Mouse (Mus musculus): Measurements from ENCODE around the gene Fmod.

Gene Fmod

DNA sequence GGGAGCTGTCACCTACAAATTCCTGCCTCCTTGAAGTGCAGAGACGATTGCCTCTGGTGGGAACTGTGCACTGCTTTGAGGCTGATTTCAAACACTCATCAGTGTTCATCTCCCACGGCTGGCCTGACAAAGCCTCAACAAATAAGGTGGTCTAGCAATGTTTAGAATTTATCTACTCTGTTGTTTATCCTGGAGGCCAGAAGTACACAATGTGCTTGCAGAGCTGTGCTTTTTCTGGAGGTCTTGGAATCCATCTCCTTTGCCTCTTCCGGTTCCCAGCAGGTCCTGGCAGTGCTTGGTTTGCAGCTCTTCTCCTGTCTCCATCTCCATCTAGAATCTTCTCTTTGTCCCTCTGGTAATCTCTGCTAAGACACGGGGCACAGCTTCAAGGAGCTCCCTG lies 19.2 kb downstream of the Fmod start:
- DNase-seq (ENCODE audit: low spot score), result no peak

DNA sequence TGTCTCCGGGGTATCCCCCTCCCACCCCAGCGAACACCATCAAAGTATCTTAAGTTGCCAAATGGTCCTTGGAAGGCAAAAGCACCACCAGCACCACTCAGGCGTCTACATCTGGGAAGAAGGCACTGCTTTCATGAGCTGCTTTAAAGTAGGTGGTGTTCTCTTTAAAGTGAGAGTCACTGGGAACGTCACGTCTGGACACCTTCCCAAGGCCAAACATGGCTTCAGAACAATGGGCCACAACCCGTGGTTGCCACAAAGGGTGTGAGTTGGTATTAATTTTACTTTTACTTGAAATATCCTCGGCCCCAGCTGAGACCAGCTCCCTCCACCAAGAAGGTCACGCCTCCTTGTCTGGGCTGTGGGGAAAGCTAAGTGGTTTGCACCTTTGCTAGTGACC lies 20.7 kb downstream of the Fmod start:
- no peak for DNase-seq (ENCODE audit: low spot score)

DNA sequence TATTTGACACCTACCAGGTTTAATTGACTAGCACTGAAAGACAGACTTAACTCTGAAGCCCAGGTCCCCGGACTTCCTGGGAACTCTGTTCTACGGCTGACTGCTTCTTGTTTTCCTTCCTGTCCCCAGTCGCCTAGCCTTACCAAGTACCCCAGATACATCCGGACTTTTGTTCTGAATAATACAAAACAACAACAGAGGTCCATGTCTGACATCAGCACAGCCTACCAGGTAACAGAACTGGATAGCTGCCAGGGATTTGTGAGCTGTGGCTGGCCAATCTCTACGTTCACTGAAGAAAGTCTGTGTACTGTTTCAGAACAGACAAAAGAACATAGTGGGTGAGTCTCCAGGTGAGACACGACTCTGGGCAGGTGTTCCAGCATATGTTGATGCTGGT lies 21.8 kb downstream of the Fmod start:
- DNase-seq (ENCODE audit: low spot score), result no peak

DNA sequence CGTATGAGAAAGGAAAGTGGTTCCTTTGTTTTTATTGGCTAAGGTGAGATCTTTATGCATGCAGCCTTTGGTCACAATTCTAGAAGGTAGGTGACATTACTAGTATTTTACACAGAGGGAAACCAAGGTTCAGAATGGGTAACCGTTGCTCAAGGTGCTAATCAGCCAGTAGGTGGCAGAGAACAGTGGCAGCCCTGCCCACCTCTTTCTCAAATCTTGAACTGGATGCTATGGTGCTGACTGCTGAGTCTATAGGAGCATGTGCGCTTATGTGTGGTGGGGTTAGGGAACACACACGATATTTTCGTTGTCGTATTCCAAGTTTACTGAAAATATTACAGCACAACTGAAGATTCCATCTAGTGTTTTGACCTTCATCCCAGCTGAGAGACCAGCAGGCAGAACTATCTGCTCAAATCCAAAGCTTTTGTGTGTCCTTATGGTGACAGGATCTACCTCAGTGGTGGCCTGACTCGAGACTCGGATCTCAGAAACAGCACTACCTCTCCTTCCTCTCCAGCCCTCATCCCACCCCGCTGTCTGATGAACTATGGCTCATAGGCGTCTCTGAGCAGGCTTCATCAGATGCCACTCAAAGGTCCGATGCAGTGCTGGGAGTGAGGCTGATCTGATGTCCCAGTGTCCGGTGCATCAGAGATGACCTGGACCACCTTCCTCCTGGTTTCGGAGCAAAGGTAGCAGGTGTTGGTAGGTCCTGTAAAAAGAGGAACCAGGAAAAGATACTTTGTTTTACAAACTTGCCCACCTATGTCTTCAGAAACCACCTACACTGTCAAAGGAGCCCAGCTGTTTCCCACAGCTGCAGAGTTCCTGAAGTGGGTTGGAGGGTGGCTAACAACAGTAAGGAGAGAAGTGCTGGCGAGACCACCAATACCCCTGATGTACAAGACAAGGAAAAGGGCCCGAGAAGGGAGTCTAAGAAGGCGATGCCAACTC lies 23.0 kb downstream of the Fmod start:
- DNase-seq (ENCODE audit: low spot score), result no peak

DNA sequence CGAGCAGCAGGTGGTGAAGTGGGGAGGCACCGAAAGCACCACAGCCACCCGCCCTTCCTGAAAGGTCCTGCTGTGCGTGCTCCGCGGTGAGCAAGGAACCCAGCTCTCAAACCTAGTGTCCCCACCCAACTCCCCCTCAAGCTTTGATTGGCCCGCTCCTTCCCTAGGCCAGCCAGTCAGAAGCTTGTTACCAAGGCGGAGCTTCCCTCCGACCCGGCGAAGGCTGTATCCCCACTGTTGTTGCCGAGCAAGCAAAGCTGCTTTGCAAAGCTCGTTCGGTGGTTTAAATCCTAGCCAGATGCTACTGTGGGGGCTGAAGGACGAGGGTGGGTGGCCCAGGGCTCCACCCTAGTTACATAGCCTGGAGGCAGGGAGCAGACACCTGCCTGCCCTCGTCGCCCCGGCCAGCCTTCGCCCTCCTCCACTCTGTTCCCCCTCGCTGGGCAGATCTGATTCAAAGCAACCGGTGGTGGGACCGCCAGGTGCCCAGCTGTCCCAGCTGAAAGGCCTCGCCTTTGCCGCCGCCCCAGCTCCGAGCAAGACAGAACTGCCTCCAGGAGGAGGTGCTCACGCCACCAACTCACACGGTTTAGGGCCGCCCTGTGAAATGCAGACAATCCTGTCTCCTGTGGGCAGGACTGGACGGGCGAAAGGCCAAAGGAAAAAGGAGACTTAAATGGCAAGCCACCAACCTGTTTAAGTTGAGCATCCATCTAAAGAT lies 24.0 kb downstream of the Fmod start:
- DNase-seq (ENCODE audit: low spot score), result peak; percentile 93

DNA sequence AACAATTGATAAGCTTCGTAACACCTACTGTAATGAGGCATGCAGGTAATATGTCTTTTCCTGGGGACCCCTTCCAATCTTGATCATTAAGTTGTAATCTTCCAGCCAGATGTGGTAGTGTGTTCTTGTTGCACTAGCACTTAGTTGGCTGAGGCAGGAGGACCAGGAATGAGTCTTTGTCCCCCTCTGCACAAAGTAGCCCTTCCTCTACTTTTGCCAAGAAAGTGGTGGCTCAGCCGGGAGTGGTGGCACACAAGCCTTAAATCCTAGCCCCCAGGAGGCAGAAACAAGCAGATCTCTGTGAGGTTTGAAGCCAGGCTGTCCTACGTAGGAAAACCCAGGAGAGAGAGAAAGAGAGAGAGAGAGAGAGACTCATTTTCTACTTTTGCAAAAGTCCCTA lies 24.9 kb downstream of the Fmod start:
- DNase-seq (ENCODE audit: low spot score), result no peak

DNA sequence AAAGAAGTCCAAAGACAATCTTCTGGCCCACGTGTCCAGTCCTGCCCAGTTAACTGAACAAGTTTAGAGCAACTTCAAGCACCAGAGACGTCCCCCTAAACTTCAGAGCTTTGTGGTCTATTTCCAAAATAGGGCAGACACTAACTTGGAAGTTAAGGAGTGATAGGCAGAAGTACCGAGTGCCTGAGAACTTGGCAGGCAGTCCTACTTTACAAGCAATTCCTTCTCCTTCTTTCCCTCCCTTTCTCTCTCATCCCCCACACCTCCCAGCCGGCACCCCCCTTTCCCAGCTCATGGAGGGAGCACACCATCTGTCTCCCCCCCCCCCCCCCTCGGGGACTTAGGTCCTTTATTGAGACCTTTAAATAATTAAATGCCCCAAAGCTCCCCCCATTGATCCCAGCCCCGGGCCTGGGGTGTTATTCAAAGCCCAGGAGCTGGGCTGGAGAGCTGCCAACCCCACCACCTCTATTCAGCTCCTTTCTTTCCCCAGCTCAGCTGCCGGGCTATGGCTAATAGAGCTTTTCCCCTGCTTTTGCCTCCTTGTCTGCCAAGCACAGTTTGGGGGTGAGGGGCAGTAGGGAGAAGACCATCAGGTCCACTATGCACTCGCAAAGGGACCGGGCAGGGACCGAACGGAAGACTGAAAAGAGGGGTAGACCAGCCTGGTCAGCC lies 25.5 kb downstream of the Fmod start:
- DNase-seq (ENCODE audit: low spot score), result no peak

DNA sequence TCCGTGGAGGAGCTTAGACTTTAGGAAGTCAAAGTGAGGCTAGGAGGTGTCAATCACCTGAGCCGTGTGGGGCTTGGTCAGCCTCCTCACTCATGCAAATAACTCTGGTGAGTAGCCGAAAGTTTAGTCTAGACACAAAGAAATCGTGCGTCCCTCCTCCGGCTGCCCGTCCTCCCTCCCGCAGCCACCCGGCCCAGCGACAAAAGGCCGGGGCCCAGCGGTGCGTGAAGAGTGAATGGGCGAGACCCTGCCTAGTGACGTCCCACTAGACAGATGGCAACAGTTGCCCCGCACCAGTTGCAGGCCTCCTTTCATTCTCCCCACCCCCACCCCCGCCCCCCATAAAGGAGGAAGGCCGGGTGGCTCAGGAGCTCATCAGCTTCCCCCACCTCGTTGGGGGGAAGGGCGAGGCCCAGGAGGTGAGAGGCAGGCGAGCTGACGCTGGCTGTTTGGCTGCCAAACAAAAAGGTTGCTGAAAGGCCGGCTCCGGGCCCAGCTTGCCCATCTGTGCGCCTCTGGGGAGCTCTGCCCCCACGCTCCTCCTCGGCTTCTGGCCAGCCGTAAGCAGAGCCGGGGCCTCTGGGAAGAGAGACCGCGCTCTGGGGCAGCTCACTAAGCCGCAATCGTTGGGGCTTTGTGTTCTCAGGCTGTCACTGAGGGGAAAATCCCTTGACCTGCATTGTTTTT lies 26.2 kb downstream of the Fmod start:
- peak; percentile 62 for DNase-seq (ENCODE audit: low spot score)

DNA sequence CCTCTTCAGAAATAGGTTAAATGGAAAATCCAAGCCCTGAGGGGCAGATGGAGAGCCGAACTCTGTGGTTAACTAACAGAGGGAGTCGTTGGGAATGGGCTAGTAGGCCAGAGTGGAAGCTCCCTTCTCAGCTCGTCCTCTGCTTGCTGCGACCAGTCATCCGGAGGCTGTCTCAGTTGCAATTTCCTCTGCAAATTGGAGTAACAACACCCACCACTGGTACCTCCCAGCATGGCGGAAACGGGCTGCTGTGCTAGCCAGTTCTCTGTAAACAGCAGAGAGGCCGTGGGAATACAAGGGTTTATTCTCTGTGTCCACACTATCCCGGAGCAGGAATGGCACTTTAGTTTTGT lies 26.7 kb downstream of the Fmod start:
- DNase-seq (ENCODE audit: low spot score), result no peak

DNA sequence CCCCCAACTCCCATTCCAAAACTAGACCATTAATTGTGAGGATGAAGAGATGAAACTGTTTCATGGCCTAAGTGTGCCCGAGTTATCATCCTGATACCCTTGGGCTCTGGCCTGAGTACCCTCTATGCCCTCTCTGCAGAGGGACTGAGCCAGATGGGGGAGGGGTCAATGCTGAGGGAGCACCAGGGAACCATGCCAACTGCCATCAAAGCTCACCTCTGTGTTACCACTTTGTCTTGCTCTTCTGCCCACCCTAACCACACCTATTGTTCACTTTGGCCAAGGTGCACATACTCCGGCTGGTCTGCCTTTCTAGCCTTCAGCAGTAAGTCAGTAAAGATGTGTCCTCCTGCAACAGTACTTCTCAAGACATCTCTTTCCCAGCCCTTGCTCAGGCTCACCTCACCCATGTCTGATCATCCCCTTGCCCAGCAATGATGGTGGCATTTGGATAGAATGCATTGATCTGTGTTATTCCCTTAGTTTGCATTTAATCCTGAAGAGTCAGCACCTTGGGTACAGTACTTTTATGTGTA lies 27.3 kb downstream of the Fmod start:
- DNase-seq (ENCODE audit: low spot score), result no peak

DNA sequence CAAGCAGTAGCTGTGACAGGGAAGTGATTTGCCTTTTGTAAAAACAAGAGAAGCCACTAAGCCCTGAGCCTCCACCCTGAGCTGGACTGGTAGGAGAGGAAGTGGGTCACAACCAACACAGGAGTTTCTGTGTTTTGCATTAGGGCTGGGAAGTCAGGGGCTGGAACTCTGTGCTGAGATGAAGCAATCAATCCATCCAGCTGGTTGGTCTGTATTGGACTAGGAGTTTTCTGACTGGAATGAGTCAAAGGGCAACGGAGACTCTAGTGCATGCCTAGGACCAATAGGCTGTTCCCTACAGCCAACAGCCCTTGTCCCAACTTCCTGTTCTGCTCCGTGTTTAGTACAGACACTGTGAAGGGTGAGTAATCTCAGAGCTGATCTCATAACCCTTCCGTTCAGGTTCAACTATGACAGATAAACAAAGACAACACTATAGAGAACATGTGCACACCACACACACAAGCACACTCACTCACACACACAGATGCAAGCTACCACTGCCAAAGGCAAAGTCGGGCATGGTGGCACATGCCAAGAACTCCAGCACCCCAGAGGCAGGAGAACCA lies 28.3 kb downstream of the Fmod start:
- no peak for DNase-seq (ENCODE audit: low spot score)

DNA sequence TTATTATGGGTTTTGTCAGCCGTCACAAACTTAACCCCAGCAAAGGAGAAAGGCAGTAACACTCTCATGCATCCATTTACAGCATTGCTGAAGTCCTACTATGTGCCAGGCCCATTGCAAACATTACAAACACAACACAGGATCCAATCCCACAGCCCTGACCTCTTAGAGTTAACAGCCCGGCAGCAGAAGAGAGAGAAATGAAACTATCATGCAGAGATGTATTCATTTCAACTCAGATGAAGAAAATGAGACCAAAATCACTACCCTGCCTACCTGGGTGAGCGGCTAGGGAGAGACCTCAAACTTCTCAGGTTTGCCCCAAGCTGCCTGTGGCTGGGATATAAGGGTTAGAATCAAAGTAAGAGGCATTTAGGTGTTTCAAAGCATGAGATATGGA lies 29.5 kb downstream of the Fmod start:
- no peak for DNase-seq (ENCODE audit: low spot score)

DNA sequence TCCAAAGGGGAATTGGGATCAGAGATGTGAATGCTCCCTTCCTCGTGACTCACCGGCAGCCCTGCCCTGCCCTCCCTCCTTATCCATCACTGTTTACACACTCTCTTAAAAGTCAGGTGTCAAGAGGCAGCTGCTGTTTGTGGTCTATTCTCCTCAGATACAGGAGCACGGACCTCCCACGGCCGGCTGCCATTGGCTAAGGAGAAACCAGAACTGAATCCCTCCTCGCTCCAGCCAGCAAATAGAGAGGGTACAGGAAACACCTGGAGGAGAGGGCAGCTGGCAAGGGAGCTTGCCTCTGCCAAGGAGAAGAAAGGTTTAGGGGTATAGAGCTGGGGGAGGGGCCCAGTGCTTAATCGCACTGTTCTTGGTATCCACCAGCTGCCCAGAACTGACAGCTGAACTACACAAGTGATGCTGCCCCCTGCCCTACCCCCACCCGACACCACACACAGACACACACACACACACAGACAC lies 30.1 kb downstream of the Fmod start:
- DNase-seq (ENCODE audit: low spot score), result no peak

DNA sequence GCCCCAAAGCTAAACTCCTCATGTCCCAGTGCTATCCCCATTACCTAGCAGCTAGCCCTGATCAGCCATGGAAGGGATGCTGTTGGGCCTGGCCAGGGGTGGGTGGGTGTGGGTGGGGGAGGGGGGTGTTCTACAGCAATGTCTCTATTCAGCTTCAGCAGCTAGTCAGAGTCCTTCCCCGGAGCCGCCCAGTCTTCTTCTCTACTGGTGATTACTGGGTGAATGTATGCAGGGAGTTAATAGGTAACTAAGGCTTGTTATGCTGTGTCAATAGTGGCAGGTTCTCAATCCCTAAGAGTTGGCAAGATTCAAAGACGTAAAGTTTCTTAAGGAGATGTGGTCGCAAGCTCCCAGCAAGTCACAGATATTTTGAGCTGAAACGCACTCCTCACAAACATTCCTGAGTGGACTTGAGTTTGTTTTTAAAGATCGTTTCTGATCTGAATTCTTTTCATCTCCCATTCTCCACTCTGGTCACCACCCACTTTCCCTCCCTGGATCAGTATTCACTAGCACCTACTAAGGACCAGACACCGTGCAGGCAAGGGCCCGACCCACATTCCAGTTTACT lies 33.1 kb downstream of the Fmod start:
- DNase-seq (ENCODE audit: low spot score), result no peak

DNA sequence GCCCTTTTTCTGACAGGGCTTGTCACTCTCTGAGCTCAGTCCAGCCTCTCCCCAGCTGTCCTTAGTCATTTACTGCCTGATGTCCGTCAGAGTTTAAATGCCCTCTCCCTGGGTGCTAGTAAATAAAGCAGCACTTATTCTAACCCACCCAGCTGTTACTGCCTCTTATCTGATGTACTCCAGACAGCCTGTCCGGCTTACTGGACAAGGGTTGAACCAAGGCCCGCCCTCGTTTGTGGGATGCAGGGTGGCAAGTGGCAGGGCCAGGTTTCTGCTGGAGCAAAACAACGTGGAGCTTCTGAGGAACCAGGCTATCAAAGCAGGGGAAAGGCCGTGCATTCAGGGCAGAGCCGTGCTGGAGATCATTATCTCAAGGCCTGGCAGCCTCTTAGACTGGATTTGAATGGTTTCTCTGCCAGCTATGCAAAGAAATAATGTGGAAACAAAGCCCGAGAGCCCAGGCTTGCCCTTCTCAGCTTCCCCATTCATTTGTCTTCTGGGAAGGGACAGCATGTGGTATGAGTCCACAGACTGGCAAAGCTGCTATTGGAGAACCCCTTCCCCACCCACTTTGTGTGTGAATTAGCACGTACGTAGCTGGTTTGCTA lies 34.5 kb downstream of the Fmod start:
- DNase-seq (ENCODE audit: low spot score), result no peak

DNA sequence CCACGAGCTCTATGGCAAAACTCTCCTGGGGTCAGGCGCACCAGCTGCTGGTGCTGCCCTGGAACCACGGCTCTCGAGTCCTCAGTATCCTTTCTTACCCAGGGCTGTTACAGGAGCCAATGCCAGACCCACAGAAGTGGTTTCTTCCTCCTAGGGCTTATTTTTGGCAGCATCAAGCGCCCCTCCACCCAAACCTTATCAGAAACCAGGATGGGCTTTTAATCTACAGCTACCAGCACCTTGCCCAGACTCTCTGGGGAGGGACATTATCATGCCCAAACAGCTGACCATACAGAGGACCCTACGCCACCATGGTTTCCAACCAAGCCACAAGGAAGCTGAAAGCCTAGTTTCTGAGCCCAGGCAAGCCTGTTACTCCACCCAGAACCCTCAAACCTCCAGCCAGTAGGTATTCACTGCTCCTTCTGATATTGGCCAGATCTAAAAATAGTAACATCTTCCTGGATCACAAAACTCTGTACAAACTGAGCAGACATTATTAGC lies 36.1 kb downstream of the Fmod start:
- DNase-seq (ENCODE audit: low spot score), result no peak

DNA sequence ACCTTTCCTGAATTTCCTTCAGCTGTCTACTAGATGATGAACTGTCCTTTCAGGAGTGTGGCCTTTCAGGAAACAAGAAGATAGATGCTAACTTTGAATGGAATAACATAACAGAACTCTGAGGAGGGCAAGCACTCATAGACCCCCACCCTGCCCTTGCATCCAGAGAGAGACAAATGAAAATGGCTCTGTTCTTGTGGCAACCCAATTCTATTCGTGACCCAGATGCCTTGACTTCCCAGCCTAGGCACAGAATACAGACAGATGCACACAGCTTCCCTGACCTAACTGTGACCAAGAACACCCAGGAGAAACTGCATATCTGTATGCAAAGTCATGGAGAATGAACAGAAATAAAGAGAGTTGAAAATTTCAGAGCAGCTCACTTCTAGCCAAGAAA lies 36.6 kb downstream of the Fmod start:
- no peak for DNase-seq (ENCODE audit: low spot score)

DNA sequence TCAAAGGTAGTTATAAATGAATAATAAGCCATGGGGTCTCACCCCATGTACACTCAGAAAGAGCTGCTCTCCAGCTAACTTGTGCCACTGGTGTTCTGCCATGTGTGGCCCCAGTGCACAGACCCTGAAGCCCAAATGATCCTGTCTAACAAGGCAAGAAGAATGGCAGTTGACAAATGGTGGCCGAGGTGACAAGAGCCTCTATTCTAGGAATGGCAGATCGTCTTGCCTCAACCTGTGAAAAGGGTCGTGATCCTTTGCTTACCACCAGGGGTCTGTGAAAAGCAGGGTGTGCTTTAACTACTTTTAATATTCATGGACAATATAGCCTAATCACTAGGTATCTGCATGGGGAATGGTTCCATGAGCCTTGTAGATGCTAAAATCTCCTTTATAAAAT lies 37.1 kb downstream of the Fmod start:
- no peak for DNase-seq (ENCODE audit: low spot score)

DNA sequence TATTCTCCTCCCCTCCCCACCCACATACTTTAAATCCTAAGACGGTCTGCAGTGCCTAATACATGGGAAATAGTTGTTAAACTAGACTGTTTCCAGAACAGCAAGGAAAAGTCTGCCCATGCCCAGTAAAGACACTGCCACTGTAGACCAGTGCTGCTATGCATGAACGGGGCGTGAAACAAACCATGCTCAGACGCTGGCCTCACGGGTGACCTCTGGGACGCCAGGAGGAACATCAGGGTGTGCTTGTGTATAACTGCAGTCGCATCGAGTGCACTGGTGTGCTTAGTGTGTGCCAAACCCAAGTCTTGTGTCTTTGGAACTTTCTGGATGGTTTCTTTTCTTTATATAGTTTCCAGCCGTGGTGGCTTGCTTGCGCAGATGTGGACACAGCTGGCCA lies 37.6 kb downstream of the Fmod start:
- no peak for DNase-seq (ENCODE audit: low spot score)

DNA sequence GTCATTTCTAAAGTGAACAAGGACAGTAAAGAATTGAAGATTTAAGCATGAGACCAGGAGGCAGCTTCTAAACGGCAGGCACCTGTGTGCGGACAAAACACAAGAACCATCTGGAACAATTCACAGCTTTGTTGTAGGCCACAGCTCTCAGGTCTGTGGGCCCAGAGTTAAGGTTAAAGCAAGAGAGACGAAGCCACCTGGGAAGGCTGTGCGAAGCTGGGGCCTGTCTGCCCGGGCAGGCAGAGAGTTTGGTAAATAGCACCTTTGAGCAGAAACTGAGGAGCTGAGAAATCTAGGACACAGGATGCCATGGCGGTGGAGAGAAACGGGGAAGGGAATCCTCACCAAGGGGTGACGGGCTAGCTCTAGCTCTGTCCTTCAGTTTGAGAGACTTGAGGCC lies 38.5 kb downstream of the Fmod start:
- no peak for DNase-seq (ENCODE audit: low spot score)

DNA sequence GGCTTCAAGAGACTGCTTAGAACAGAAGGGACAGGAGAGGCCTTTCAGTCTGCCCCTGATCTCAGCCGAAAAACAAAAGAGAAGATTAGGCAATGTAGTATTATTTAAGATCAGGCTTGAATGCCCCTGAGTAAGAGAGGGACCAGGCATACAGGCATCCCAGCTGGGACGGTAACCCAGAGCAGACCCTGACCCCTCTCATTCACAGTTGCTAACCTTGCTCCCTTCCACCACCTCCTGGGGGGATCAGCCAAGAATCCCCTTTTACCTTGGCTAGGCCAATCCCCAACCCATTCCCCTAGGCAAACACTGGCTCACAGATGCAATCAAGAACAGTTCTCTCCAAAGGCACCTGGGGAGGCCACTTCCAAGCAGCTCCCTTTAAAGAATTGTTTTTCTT lies 39.7 kb downstream of the Fmod start:
- no peak for DNase-seq (ENCODE audit: low spot score)

All from ovary, adult 18-20 months (tissue).